Mouse (Mus musculus) liver (tissue): ENCODE results near the gene Tom1l2.

Source experiments
- DNase-seq: peaks from one replicate; pipeline ENCODE4 v3.0.0-alpha.2; 2020; ENCODE audit warnings: mixed read lengths

Tom1l2 gene

GRCm38 (mm10) chr11:60345868-60346267 lies 6.8 kb downstream of the Tom1l2 start:
- no peak for DNase-seq

DNA sequence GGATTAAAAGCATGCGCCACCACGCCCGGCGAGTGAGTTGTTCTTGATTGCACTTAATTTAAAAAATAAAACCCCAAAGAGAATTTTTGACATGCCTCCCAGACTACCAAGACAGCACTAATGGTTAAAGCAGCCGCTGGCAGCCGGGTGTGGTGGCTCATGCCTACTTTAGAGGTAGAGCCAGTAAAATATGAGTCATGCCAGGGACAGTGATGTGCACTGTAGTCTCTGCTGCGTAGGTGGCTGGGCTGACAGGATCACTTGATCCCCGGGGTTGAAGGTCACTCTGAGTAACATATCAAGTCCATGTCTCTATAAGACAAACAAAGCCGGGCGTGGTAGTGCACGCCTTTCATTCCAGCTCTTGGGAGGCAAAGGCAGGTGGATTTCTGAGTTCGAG lies 13.3 kb downstream of the Tom1l2 start:
- no peak for DNase-seq

DNA sequence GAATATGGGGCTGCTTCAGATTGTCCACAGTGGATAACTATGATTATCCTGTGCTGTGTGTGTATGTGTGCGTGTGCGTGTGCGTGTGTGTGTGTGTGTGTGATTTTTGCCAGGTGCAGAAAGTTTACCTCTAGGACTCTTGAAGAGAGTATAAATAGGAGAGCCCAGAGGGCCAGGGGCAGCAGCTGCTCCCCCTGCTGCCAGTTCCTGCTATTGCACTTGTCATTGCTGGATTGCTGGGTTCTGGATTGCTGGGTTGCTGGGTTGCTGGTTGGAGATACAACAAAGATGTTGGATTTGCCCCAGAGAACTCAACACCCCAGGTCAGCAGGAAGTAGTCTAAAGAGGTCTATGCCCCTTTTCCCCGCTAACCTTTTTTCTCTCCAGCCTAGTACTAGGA lies 14.4 kb downstream of the Tom1l2 start:
- DNase-seq, result peak; percentile 39

- no peak for DNase-seq
These were observed 16.9 kb downstream of the Tom1l2 start for GRCm38 (mm10) chr11:60335771-60336170.

DNA sequence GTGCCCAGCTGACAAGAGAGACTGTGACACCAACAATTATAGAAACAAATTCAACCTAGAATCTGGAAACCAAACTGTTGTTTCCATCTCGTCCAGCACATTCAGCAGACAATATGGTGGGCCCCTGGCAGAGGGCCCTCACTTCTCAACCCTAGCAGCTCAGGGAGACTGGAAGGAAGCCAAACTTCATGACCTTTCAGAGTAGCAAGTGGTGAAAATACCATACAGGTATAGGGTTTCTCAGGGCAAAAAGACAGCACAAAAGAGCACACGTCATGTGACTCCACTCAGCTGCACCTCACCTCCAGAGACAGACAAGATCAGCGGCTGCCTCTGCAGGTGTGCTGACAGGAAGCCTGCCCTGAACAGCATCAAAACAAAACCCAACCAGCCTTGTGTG lies 18.6 kb downstream of the Tom1l2 start:
- DNase-seq, result no peak

DNA sequence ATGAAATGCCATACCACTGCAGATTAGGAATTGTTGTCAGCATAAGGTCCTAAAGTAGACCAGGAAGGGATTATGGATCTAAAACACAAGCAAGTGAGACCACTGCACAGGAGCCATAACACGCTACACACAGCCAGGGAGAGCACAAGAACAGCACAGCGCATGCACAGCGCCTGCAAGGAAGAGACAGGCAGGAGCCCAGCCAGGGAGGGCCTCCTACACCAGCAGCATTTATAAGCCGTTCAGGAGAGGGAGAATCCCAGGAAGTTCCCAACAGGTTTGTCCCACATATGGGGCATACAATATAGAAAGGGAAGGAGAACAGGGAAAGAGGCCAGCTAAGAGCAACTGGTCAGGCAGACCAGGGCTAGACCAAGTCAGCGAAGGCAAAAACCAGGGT lies 19.2 kb downstream of the Tom1l2 start:
- no peak for DNase-seq

DNA sequence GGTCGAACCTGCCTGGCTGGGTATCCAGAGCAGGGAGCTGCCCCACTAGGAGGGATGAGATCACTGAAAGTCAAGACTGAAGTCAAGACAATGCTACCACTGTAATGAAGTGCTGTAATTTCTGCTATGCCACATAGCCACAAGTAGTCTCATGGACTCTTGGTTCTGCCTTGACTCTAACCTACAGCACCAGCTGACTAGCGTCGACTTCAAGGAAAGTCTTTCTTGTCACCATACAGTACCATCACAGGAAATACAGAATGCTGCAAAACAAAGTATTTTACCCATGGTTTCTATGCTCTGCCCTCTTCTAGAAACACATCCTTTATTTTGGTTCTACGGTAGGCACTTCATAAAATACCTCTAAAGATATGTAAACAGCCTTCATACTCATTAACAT lies 22.2 kb downstream of the Tom1l2 start:
- DNase-seq, result no peak

DNA sequence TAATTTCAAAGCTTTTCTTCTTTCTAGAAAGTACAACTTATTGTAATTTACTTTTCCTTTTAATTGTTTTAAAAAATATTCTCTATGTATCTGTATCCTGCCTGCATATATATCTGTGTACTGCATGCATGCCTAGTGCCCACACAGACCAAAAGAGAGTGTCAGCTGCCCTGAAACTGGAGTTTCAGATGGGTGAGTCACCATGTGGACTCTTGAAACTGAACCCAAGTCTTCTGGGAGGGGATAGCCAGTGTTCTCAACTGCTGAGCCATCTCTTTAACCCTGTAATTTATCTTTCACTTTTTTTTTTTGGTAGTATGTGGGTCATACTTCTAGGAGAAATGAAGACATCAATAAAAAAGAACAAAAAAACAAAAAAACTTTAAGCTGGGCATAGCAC lies 29.0 kb downstream of the Tom1l2 start:
- no peak for DNase-seq

- no peak for DNase-seq
These were observed 31.3 kb downstream of the Tom1l2 start for GRCm38 (mm10) chr11:60321438-60321837.

- no peak for DNase-seq
These were observed 32.2 kb downstream of the Tom1l2 start for GRCm38 (mm10) chr11:60320426-60321037.

GRCm38 (mm10) chr11:60319257-60320066 lies 33.2 kb downstream of the Tom1l2 start:
- no peak for DNase-seq

DNA sequence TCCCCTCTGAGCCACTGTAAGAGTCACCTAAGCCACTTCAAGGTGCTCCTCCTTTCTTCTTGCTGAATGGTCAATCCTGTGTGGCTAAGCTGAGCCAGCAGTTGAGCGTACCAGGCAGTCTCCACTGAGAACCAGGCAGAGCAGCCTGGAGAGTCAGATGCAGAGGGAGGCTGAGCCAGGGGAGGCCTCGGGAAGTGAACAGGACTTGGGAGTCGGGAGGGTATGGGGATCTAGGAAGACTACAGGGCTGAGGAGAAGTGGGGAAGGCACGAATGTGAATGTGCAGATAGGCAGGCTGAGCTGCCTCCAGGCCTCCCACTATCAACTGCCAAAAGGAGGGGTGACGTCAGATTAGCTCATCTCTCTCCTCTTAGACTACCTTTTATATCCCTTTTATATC lies 34.0 kb downstream of the Tom1l2 start:
- peak; percentile 45 for DNase-seq

DNA sequence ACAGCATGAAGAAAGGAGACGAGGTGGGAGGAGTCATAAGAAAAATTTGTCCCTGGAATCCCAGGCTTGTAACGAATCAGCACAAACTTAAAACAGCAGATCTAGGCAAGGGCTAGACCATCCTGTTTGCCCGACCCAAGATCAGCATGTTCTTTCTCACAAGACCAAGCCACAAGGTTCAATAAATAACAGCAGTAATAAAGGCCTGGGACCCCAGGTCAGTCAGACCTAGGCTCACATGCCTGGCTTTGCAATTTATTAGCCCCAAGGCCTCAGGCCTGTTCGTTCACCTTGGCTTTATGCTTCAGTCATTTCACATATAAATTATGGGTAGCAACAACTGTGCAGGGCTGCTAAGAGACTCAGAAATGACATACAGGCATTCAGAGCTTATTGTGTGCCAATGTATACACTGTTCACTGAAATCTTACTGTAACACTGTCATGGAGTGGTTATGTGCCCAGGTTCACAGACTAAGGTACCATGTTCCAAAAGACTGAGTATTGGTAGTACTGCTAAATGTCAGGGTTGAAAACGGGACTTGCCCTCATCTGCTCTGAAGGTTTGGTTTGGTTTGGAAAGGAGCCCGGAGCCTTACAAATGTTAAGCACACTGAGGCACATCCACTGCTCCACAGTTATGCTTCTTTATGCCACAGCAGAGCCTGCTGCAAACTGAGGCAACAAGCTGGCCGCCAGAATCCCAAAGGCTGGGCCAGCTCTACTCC lies 35.2 kb downstream of the Tom1l2 start:
- DNase-seq, result no peak

GRCm38 (mm10) chr11:60316883-60317282 lies 35.8 kb downstream of the Tom1l2 start:
- no peak for DNase-seq

GRCm38 (mm10) chr11:60316250-60316649 lies 36.5 kb downstream of the Tom1l2 start:
- no peak for DNase-seq

DNA sequence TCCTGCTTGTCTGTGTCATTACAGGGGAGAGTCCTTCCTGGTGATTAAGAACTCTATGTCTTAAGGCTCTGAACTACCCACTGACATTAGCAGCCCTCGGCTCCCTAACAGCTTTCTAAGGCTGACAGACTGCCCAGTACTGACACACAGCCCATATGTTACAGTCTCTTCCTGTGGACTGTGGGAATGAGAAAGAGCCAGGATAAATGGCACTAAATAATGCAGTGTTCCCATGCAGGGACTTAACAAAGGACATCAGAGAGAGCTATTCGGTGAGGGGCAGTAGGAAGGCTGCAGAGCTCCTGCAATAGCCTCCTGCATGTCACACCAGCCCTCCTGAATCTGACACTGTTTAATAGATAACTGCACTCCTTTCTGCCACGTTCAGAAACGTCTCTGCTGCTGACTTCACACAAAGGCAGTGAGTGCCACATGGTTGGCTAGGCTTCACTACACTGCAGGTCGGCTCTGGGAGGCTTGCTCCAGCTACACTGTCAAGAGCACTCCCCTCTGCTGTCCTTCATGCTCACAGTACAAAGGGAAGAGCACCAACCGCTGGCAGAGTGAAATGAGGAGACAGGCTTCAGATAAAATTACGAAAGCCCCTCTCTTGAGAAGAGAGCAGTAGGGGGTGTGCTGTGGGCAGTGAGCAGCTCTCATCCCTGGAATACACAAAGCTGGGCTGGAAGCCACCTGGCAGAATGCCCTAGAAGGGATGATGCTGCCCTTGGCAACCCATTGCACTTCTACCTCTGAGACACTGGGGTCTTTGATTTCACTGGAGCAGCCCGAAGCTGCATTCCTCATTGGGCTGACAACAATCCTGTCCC lies 41.5 kb downstream of the Tom1l2 start:
- peak; percentile 31 for DNase-seq

DNA sequence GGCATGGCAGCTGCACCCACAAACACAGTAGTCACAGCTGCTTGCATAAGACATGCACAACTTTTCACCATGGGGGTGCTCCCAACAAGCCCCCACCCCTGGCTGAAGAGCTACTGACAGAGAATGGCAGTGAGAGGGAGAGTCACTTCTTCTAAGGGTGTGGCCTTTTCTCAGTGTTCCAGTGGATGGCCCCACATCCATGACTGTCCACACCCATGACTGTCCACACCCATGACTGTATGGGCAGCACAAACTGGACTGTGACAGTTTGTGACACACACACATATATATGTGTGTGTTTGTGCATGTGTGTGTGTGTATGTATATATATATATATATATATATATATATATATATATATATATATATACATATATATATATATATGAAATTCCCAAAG lies 42.8 kb downstream of the Tom1l2 start:
- peak; percentile 35 for DNase-seq

- DNase-seq, result peak; percentile 55
These were observed 44.1 kb downstream of the Tom1l2 start for GRCm38 (mm10) chr11:60308506-60309116.

DNA sequence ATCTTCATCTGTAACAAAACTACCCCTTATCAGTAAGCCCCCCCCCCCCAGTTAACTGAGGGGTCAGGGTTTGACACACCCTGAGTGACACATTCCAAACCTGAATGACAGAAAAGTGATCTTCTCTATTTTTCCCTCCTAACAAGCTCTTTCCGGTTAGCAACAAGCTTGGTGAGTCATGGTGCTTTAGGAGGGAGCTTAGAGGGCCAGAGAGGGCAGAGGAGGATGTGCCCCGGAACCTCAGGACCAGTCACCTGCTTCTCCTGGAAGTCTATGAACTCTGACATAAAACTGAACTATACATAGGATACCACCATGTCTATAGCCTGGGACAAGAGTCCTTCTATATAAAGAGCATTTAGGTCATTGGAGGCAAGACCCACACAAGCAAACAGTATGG lies 44.6 kb downstream of the Tom1l2 start:
- DNase-seq, result no peak

GRCm38 (mm10) chr11:60307375-60307825 lies 45.3 kb downstream of the Tom1l2 start:
- peak; percentile 58 for DNase-seq

- DNase-seq, result peak; percentile 68
These were observed 45.9 kb downstream of the Tom1l2 start for GRCm38 (mm10) chr11:60306834-60307233.

DNA sequence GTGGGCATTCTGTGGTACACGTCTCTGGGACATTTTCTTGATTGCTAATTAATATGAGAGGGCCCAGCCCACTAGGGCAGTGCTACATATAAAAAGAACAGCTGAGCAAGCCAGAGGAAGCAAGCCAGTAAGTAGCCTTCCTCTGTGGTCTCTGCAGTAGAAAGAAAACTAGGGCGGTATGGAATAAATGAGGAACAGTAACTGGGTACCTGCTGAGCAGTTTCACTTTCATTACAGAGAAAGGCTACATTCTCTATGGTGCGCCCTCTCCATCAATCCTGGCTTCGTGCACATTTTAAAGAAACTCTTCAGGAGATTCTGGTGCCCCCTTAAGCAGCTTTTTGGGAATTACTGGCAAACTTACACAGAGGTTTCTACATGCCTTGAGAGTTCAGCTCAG lies 47.1 kb downstream of the Tom1l2 start:
- no peak for DNase-seq
